Mouse (Mus musculus): ENCODE data around the gene Actr1a.

GRCm38 (mm10) chr19:46328081-46329030 lies 67.2 kb downstream of the Actr1a start, which contains the start of gene Fbxl15:
- TF ChIP-seq CTCF (IDR thresholded peaks at IDR 0.05; ENCODE audit: extremely low read depth, insufficient read depth, low read length), result no peak
- peak; percentile 77; the same call in 1 of the 2 replicates for TF ChIP-seq POLR2A (IDR thresholded peaks at IDR 0.05; ENCODE audit: extremely low read depth, insufficient read depth, low read length)
